Mouse (Mus musculus) midbrain, embryonic 13.5 days (tissue): ENCODE results near the gene Apobr. TPM values are rescaled to one million over a fixed set of nuclear protein-coding genes. Genes with fewer than 3 reads are reported as not detected.

Source experiments
- ATAC-seq: fragments of 200-750 bp; cut with Nextera tagmentation; 2 replicates; pipeline ENCODE4 v1.8.0; 2017; ENCODE audit warnings: mild to moderate bottlenecking, moderate TSS enrichment, moderate library complexity
- H3K27ac ChIP-seq: fragments of 300-500 bp; sonication (generic); 2 replicates; pipeline ENCODE4 v1.5.1; 2015; ENCODE audit warnings: inconsistent platforms, mild to moderate bottlenecking, moderate library complexity
- H3K27me3 ChIP-seq: fragments of 300-500 bp; sonication (generic); 2 replicates; pipeline ENCODE4 v1.6.1; 2015; ENCODE audit warnings: mild to moderate bottlenecking, inconsistent platforms
- H3K36me3 ChIP-seq: fragments of 300-500 bp; sonication (generic); 2 replicates; pipeline ENCODE4 v1.6.1; 2015; ENCODE audit warnings: mild to moderate bottlenecking, inconsistent platforms
- H3K4me1 ChIP-seq: fragments of 300-500 bp; sonication (generic); replicated peaks from 2 replicates; pipeline ENCODE4 v1.6.1; 2015; ENCODE audit warnings: inconsistent platforms
- H3K4me2 ChIP-seq: fragments of 300-500 bp; sonication (generic); replicated peaks from 2 replicates; pipeline ENCODE4 v1.6.1; 2015; ENCODE audit warnings: moderate library complexity, mild to moderate bottlenecking, inconsistent platforms
- H3K4me3 ChIP-seq: fragments of 300-500 bp; sonication (generic); replicated peaks from 2 replicates; pipeline ENCODE4 v1.5.1; 2015; ENCODE audit warnings: mild to moderate bottlenecking, inconsistent platforms
- H3K9ac ChIP-seq: fragments of 300-500 bp; sonication (generic); replicated peaks from 2 replicates; pipeline ENCODE4 v1.6.1; 2015; ENCODE audit warnings: mild to moderate bottlenecking, inconsistent platforms
- H3K9me3 ChIP-seq: fragments of 300-500 bp; sonication (generic); 2 replicates; pipeline ENCODE4 v1.6.1; 2016; ENCODE audit warnings: mild to moderate bottlenecking, inconsistent platforms
- whole genome bisulfite sequencing: fragments of 180-500 bp; shearing (Covaris S2); methylation state at CpG from one replicate; pipeline ENCODE4 v1.1.7; 2015; 5-methylcytosine and 5-hydroxymethylcytosine counted together
- polyA plus RNA-seq: library from polyadenylated mRNA; unstranded; fragments of >200 nt; fragmentation: Nextera tagmentation; extraction: Ambion mirVana; gene quantifications from 2 replicates; pipeline ENCODE4 v1.2.1, GENCODE M21; 2015

Apobr gene
- polyA plus RNA-seq = 0.21 and 0.69 TPM in 2 replicates

- H3K9me3 ChIP-seq = no peaks in the 10 kb centered on the region
- no peak within 1 kb of the TSS for H3K9ac ChIP-seq
- peaks cover 3% of the 10 kb centered on the region; the same call in 1 of the 2 replicates for H3K36me3 ChIP-seq
- H3K4me1 ChIP-seq = peaks cover 20% of the 10 kb centered on the region
- H3K27me3 ChIP-seq = peaks cover 24% of the 10 kb centered on the region
- H3K4me2 ChIP-seq = peak within 1 kb of the TSS; percentile 88
- H3K27ac ChIP-seq = no peak within 1 kb of the TSS
- 83% methylated on average over 8 of the region's 8 CpGs for WGBS
- H3K4me3 ChIP-seq = peak within 1 kb of the TSS; percentile 58
- ATAC-seq = no peak
Measured at GRCm38 (mm10) chr7:126584506-126584977, at the start of gene Apobr. TSS of gene Apobr (plus strand) at chr7:126584942.

GRCm38 (mm10) chr7:126535766-126536165, 49.0 kb upstream of the Apobr start:
- no peaks in the 10 kb centered on the region for H3K9me3 ChIP-seq
- H3K4me2 ChIP-seq = peak overlapping the region; percentile 87
- WGBS = 1% methylated on average over 28 of the region's 28 CpGs
- H3K27me3 ChIP-seq = peaks cover 12% of the 10 kb centered on the region
- no peak overlapping the region for H3K27ac ChIP-seq
- H3K4me1 ChIP-seq = peaks cover 9% of the 10 kb centered on the region
- H3K9ac ChIP-seq = peak overlapping the region; percentile 74
- no peak for ATAC-seq
- H3K4me3 ChIP-seq = peak overlapping the region; percentile 52
- H3K36me3 ChIP-seq = no peaks in the 10 kb centered on the region

- WGBS = 54% methylated on average over 9 of the region's 9 CpGs
- no peaks in the 10 kb centered on the region for H3K9me3 ChIP-seq
- ATAC-seq = no peak
Measured at GRCm38 (mm10) chr7:126536466-126536865, 48.3 kb upstream of the Apobr start.

GRCm38 (mm10) chr7:126537820-126538585, 46.7 kb upstream of the Apobr start:
- Histone ChIP-seq H3K4me1 (peaks cover 9% of the 10 kb centered on the region), H3K9ac (no peak overlapping the region), H3K27ac (no peak overlapping the region), H3K4me3 (no peak overlapping the region), H3K36me3 (no peaks in the 10 kb centered on the region), H3K9me3 (no peaks in the 10 kb centered on the region), H3K27me3 (peaks cover 12% of the 10 kb centered on the region), H3K4me2 (no peak overlapping the region)
- WGBS = 84% methylated on average over 5 of the region's 5 CpGs
- ATAC-seq = no peak

More at GRCm38 (mm10) chr7:126536466-126536865, 48.3 kb upstream of the Apobr start:
- Histone ChIP-seq H3K4me1 (peaks cover 9% of the 10 kb centered on the region), H3K27me3 (peaks cover 12% of the 10 kb centered on the region), H3K36me3 (no peaks in the 10 kb centered on the region), H3K4me2 (peak overlapping the region; percentile 87), H3K9ac (peak overlapping the region; percentile 74; the same call in 1 of the 2 replicates), H3K27ac (no peak overlapping the region), H3K4me3 (peak overlapping the region; percentile 52)

GRCm38 (mm10) chr7:126541661-126542060, 43.1 kb upstream of the Apobr start:
- Histone ChIP-seq H3K9me3 (no peaks in the 10 kb centered on the region), H3K4me3 (no peak overlapping the region), H3K9ac (no peak overlapping the region), H3K27me3 (peaks cover 5% of the 10 kb centered on the region), H3K4me1 (no peaks in the 10 kb centered on the region), H3K4me2 (no peak overlapping the region), H3K36me3 (peaks cover 24% of the 10 kb centered on the region), H3K27ac (no peak overlapping the region)
- 95% methylated on average over 1 of the region's 1 CpGs for WGBS
- no peak for ATAC-seq

GRCm38 (mm10) chr7:126545631-126546030, 39.1 kb upstream of the Apobr start:
- H3K4me2 ChIP-seq = no peak overlapping the region
- no peak overlapping the region for H3K9ac ChIP-seq
- no peak for ATAC-seq
- H3K4me3 ChIP-seq = no peak overlapping the region
- no peaks in the 10 kb centered on the region for H3K27me3 ChIP-seq
- WGBS = 93% methylated on average over 2 of the region's 2 CpGs
- H3K27ac ChIP-seq = no peak overlapping the region
- H3K9me3 ChIP-seq = no peaks in the 10 kb centered on the region
- no peaks in the 10 kb centered on the region for H3K4me1 ChIP-seq
- H3K36me3 ChIP-seq = peaks cover 63% of the 10 kb centered on the region

- Histone ChIP-seq H3K4me3 (no peak overlapping the region), H3K9me3 (no peaks in the 10 kb centered on the region), H3K9ac (no peak overlapping the region), H3K4me2 (no peak overlapping the region), H3K27ac (no peak overlapping the region), H3K27me3 (no peaks in the 10 kb centered on the region), H3K36me3 (peaks cover 95% of the 10 kb centered on the region), H3K4me1 (no peaks in the 10 kb centered on the region)
- WGBS = 98% methylated on average over 1 of the region's 1 CpGs
- ATAC-seq = no peak
Measured at GRCm38 (mm10) chr7:126554796-126555195, 29.9 kb upstream of the Apobr start.

- no peak overlapping the region for H3K4me3 ChIP-seq
- no peak overlapping the region for H3K27ac ChIP-seq
- WGBS = 95% methylated on average over 5 of the region's 5 CpGs
- H3K9ac ChIP-seq = no peak overlapping the region
- no peaks in the 10 kb centered on the region for H3K4me1 ChIP-seq
- no peak overlapping the region for H3K4me2 ChIP-seq
- no peaks in the 10 kb centered on the region for H3K27me3 ChIP-seq
- H3K36me3 ChIP-seq = peaks cover 93% of the 10 kb centered on the region
- H3K9me3 ChIP-seq = no peaks in the 10 kb centered on the region
- no peak for ATAC-seq
Measured at GRCm38 (mm10) chr7:126556635-126557034, 28.1 kb upstream of the Apobr start.

- Histone ChIP-seq H3K9me3 (no peaks in the 10 kb centered on the region), H3K4me3 (peak overlapping the region; percentile 98), H3K27ac (peak overlapping the region; percentile 75), H3K36me3 (peaks cover 41% of the 10 kb centered on the region), H3K4me2 (peak overlapping the region; percentile 90), H3K27me3 (no peaks in the 10 kb centered on the region), H3K9ac (peak overlapping the region; percentile 87), H3K4me1 (peaks cover 14% of the 10 kb centered on the region)
- ATAC-seq = no peak; the same call in 1 of the 2 replicates
- WGBS = 2% methylated on average over 24 of the region's 28 CpGs
Measured at GRCm38 (mm10) chr7:126565693-126566092, 19.0 kb upstream of the Apobr start.

- H3K36me3 ChIP-seq = peaks cover 36% of the 10 kb centered on the region
Measured at GRCm38 (mm10) chr7:126566094-126566765, 18.5 kb upstream of the Apobr start, which contains the start of gene Eif3c. TSS of gene Eif3c (minus strand) at chr7:126566411.

GRCm38 (mm10) chr7:126576946-126577345, 7.8 kb upstream of the Apobr start:
- Histone ChIP-seq H3K36me3 (peaks cover 48% of the 10 kb centered on the region), H3K4me3 (no peak overlapping the region), H3K9ac (no peak overlapping the region), H3K27ac (no peak overlapping the region), H3K9me3 (no peaks in the 10 kb centered on the region), H3K4me2 (no peak overlapping the region), H3K27me3 (no peaks in the 10 kb centered on the region), H3K4me1 (peaks cover 7% of the 10 kb centered on the region)
- 50% methylated on average over 8 of the region's 8 CpGs for WGBS
- ATAC-seq = no peak

More at GRCm38 (mm10) chr7:126566094-126566765, 18.5 kb upstream of the Apobr start, which contains the start of gene Eif3c:
- peak; percentile 97 for ATAC-seq
- H3K4me3 ChIP-seq = peak within 1 kb of the TSS; percentile 98
- peaks cover 14% of the 10 kb centered on the region for H3K4me1 ChIP-seq
- H3K9me3 ChIP-seq = no peaks in the 10 kb centered on the region
- WGBS = under 1% methylated on average over 46 of the region's 46 CpGs
- H3K9ac ChIP-seq = peak within 1 kb of the TSS; percentile 87
- H3K27me3 ChIP-seq = no peaks in the 10 kb centered on the region
- H3K4me2 ChIP-seq = peak within 1 kb of the TSS; percentile 90
- H3K27ac ChIP-seq = peak within 1 kb of the TSS; percentile 75

GRCm38 (mm10) chr7:126579172-126579571, 5.6 kb upstream of the Apobr start:
- H3K27ac ChIP-seq = no peak overlapping the region
- no peak overlapping the region for H3K4me3 ChIP-seq
- H3K27me3 ChIP-seq = 0 out of 2 replicates have a peak, but pooled peaks cover under 1% of the 10 kb centered on the region
- H3K9ac ChIP-seq = no peak overlapping the region
- WGBS = 56% methylated on average over 8 of the region's 8 CpGs
- peaks cover 14% of the 10 kb centered on the region for H3K4me1 ChIP-seq
- H3K36me3 ChIP-seq = peaks cover 30% of the 10 kb centered on the region
- ATAC-seq = no peak
- no peaks in the 10 kb centered on the region for H3K9me3 ChIP-seq
- no peak overlapping the region for H3K4me2 ChIP-seq
